Mouse (Mus musculus): ENCODE measurements around the gene Thpo. TPM values are rescaled to one million over a fixed set of nuclear protein-coding genes. Genes with fewer than 3 reads are reported as not detected.
A peak's percentile ranks its signal among the peaks of the same experiment; 100 is the strongest.

Thpo gene
- total and polyA plus RNA-seq, 3 experiments, result not detected

GRCm38 (mm10) chr16:20761681-20762080 is 27.4 kb upstream of the Thpo start:
- H3K4me3 ChIP-seq (ENCODE audit: control insufficient read depth in 1 of 2, insufficient read depth in 1 of 2, low read depth in 2 of 2, low read length in 2 of 2), result no peak overlapping the region
- H3K27ac ChIP-seq (ENCODE audit: control insufficient read depth, low read depth, low read length), result no peak overlapping the region
- no peak overlapping the region for H3K9ac ChIP-seq (ENCODE audit: control insufficient read depth, low read depth, low read length, poor library complexity, severe bottlenecking)
- H3K36me3 ChIP-seq (ENCODE audit: control insufficient read depth in 1 of 2, insufficient read depth in 2 of 2, low read length in 2 of 2), result no peaks in the 10 kb centered on the region
- H3K79me2 ChIP-seq (ENCODE audit: control insufficient read depth, insufficient read depth, low read length, poor library complexity), result no peaks in the 10 kb centered on the region
- H3K9me3 ChIP-seq (replicated peaks; ENCODE audit: insufficient read depth, low read length), result no peaks in the 10 kb centered on the region
- H3K27me3 ChIP-seq (ENCODE audit: control insufficient read depth in 1 of 2, insufficient read depth in 2 of 2, low read length in 2 of 2), result peaks cover 0 to 7% of the 10 kb centered on the region in 2 experiments; a peak in 3 of 4 replicates
- H3K4me1 ChIP-seq (ENCODE audit: control insufficient read depth in 1 of 2, insufficient read depth in 2 of 2, low read length in 2 of 2), result no peaks in the 10 kb centered on the region
- DNase-seq (ENCODE audit: low read depth, low spot score), result peak; percentile 53
- TF ChIP-seq ZNF384 (IDR thresholded peaks at IDR 0.05; ENCODE audit: low read depth, low read length), result 0 out of 2 replicates have a peak, but pooled peaks have one; percentile 14
- no peak for TF ChIP-seq TBP (IDR thresholded peaks at IDR 0.05; ENCODE audit: low read depth, low read length)
- TF ChIP-seq RAD21 (IDR thresholded peaks at IDR 0.05; ENCODE audit: low read depth, low read length), result peak; percentile 69
- no peak for TF ChIP-seq KAT2A (conservative IDR thresholded peaks at IDR 0.05; ENCODE audit: low read depth, low read length)
- TF ChIP-seq POLR2AphosphoS2 (IDR thresholded peaks at IDR 0.05; ENCODE audit: low read length), result no peak
- no peak for TF ChIP-seq E2F4 (IDR thresholded peaks at IDR 0.05; ENCODE audit: borderline replicate concordance, low read depth, low read length)
- peak in 2 of 3 experiments; percentile 45 to 70; a peak in 4 of 6 replicates for TF ChIP-seq CTCF (IDR thresholded peaks at IDR 0.05 in 2 of 3, conservative IDR thresholded peaks at IDR 0.05 in 1 of 3; ENCODE audit: control insufficient read depth in 1 of 3, insufficient read depth in 1 of 3, low read depth in 2 of 3, low read length in 3 of 3, poor library complexity in 1 of 3, severe bottlenecking in 1 of 3)
- TF ChIP-seq ZC3H11A (IDR thresholded peaks at IDR 0.05; ENCODE audit: low read depth, low read length), result peak; percentile 74
- peak; percentile 72 for TF ChIP-seq SMC3 (IDR thresholded peaks at IDR 0.05; ENCODE audit: low read depth, low read length)

GRCm38 (mm10) chr16:20757385-20757784 is 23.1 kb upstream of the Thpo start:
- H3K4me1 ChIP-seq (ENCODE audit: control insufficient read depth in 1 of 2, insufficient read depth in 2 of 2, low read length in 2 of 2), result no peaks in the 10 kb centered on the region
- H3K9me3 ChIP-seq (replicated peaks; ENCODE audit: insufficient read depth, low read length), result no peaks in the 10 kb centered on the region
- H3K9ac ChIP-seq (ENCODE audit: control insufficient read depth, low read depth, low read length, poor library complexity, severe bottlenecking), result no peak overlapping the region
- no peaks in the 10 kb centered on the region for H3K36me3 ChIP-seq (ENCODE audit: control insufficient read depth in 1 of 2, insufficient read depth in 2 of 2, low read length in 2 of 2)
- no peak overlapping the region for H3K27ac ChIP-seq (ENCODE audit: control insufficient read depth, low read depth, low read length)
- H3K27me3 ChIP-seq (ENCODE audit: control insufficient read depth in 1 of 2, insufficient read depth in 2 of 2, low read length in 2 of 2), result peaks cover 2 to 11% of the 10 kb centered on the region in 2 experiments; a peak in 3 of 4 replicates
- no peak overlapping the region for H3K4me3 ChIP-seq (ENCODE audit: control insufficient read depth in 1 of 2, insufficient read depth in 1 of 2, low read depth in 2 of 2, low read length in 2 of 2)
- TF ChIP-seq GABPA (IDR thresholded peaks at IDR 0.05; ENCODE audit: low read depth, low read length) (no peak), CHD2 (IDR thresholded peaks at IDR 0.05; ENCODE audit: low read length) (no peak), BHLHE40 (IDR thresholded peaks at IDR 0.05; ENCODE audit: borderline replicate concordance, low read depth, low read length) (no peak)
- H3K79me2 ChIP-seq (ENCODE audit: control insufficient read depth, insufficient read depth, low read length, poor library complexity), result no peaks in the 10 kb centered on the region
- no peak for DNase-seq (ENCODE audit: low read depth, low spot score)

- no peaks in the 10 kb centered on the region for H3K9me3 ChIP-seq (replicated peaks; ENCODE audit: insufficient read depth, low read length)
- no peaks in the 10 kb centered on the region for H3K4me1 ChIP-seq (ENCODE audit: control insufficient read depth in 1 of 2, insufficient read depth in 2 of 2, low read length in 2 of 2)
- peaks cover 6 to 12% of the 10 kb centered on the region in 2 experiments; a peak in 3 of 4 replicates for H3K27me3 ChIP-seq (ENCODE audit: control insufficient read depth in 1 of 2, insufficient read depth in 2 of 2, low read length in 2 of 2)
- H3K36me3 ChIP-seq (ENCODE audit: control insufficient read depth in 1 of 2, insufficient read depth in 2 of 2, low read length in 2 of 2), result no peaks in the 10 kb centered on the region
- no peak for DNase-seq (ENCODE audit: low read depth, low spot score)
- no peak overlapping the region for H3K4me3 ChIP-seq (ENCODE audit: control insufficient read depth in 1 of 2, insufficient read depth in 1 of 2, low read depth in 2 of 2, low read length in 2 of 2)
- H3K9ac ChIP-seq (ENCODE audit: control insufficient read depth, low read depth, low read length, poor library complexity, severe bottlenecking), result no peak overlapping the region
- no peak overlapping the region for H3K27ac ChIP-seq (ENCODE audit: control insufficient read depth, low read depth, low read length)
- no peaks in the 10 kb centered on the region for H3K79me2 ChIP-seq (ENCODE audit: control insufficient read depth, insufficient read depth, low read length, poor library complexity)
- TF ChIP-seq ETS1 (IDR thresholded peaks at IDR 0.05; ENCODE audit: low read depth, low read length), result no peak
- TF ChIP-seq TAL1 (IDR thresholded peaks at IDR 0.05; ENCODE audit: low read length), result no peak
- TF ChIP-seq JUND (IDR thresholded peaks at IDR 0.05; ENCODE audit: low read depth, low read length), result no peak
- no peak for TF ChIP-seq E2F4 (IDR thresholded peaks at IDR 0.05; ENCODE audit: borderline replicate concordance, low read depth, low read length)
- no peak for TF ChIP-seq MYB (IDR thresholded peaks at IDR 0.05; ENCODE audit: low read depth, low read length)
- no peak for TF ChIP-seq TBP (IDR thresholded peaks at IDR 0.05; ENCODE audit: low read depth, low read length)
- TF ChIP-seq NRF1 (IDR thresholded peaks at IDR 0.05; ENCODE audit: insufficient read depth, low read depth, low read length, poor library complexity, severe bottlenecking), result no peak
- no peak for TF ChIP-seq MAZ (IDR thresholded peaks at IDR 0.05; ENCODE audit: low read depth, low read length)
- no peak for TF ChIP-seq CTCF (IDR thresholded peaks at IDR 0.05 in 2 of 3, conservative IDR thresholded peaks at IDR 0.05 in 1 of 3; ENCODE audit: control insufficient read depth in 1 of 3, insufficient read depth in 1 of 3, low read depth in 2 of 3, low read length in 3 of 3, poor library complexity in 1 of 3, severe bottlenecking in 1 of 3)
- TF ChIP-seq POLR2AphosphoS5 (IDR thresholded peaks at IDR 0.05; ENCODE audit: borderline replicate concordance, low read depth, low read length), result no peak
- no peak for TF ChIP-seq GATA1 (IDR thresholded peaks at IDR 0.05; ENCODE audit: low read depth, low read length)
- no peak for TF ChIP-seq EP300 (IDR thresholded peaks at IDR 0.05; ENCODE audit: low read depth in 1 of 2, low read length in 2 of 2)
- TF ChIP-seq USF2 (IDR thresholded peaks at IDR 0.05; ENCODE audit: borderline replicate concordance in 1 of 2, insufficient read depth in 1 of 2, low read depth in 1 of 2, low read length in 2 of 2), result no peak
- TF ChIP-seq ZMIZ1 (IDR thresholded peaks at IDR 0.05; ENCODE audit: low read depth, low read length), result no peak
- no peak for TF ChIP-seq RAD21 (IDR thresholded peaks at IDR 0.05; ENCODE audit: low read depth, low read length)
- no peak for TF ChIP-seq MEF2A (IDR thresholded peaks at IDR 0.05; ENCODE audit: extremely low read depth, insufficient replicate concordance, low read depth, low read length, poor library complexity, severe bottlenecking)
Measured at GRCm38 (mm10) chr16:20756052-20756451, 21.7 kb upstream of the Thpo start.

Measured in MEL (cell line).